Mouse (Mus musculus): ENCODE data around the gene Crygf. TPM values are rescaled to one million over a fixed set of nuclear protein-coding genes. Genes with fewer than 3 reads are reported as not detected.
"Not testable (repeated sequence)": the region's sequence is repeated elsewhere in the genome, so short reads cannot be mapped to it uniquely, and the experiment has no call there.

The Crygf gene
- polyA plus RNA-seq (2012; rRNA removed) = not detected in 2 replicates

GRCm38 (mm10) chr1:65926294-65926693 lies at the start of gene Crygf:
Crygf (plus strand) TSS chr1:65926520.
- no peaks in the 10 kb centered on the region for H3K36me3 ChIP-seq (ENCODE audit: control insufficient read depth, insufficient read depth, low read length)
- no peak within 1 kb of the TSS for H3K27ac ChIP-seq (ENCODE audit: control insufficient read depth, insufficient read depth, low read depth, low read length)
- no peaks in the 10 kb centered on the region for H3K27me3 ChIP-seq (ENCODE audit: control insufficient read depth, insufficient read depth, low read length)
- peaks cover 2% of the 10 kb centered on the region; the same call in 1 of the 2 replicates for H3K4me1 ChIP-seq (ENCODE audit: control insufficient read depth, insufficient read depth, low read length)
- no peak within 1 kb of the TSS for H3K4me3 ChIP-seq (ENCODE audit: control insufficient read depth, low read depth, low read length)
- no peak for TF ChIP-seq POLR2A (IDR thresholded peaks at IDR 0.05; ENCODE audit: control insufficient read depth, low read depth, low read length)
- no peak for TF ChIP-seq CTCF (IDR thresholded peaks at IDR 0.05; ENCODE audit: control insufficient read depth, insufficient read depth, insufficient replicate concordance, low read depth, low read length)

- no peak overlapping the region for H3K4me3 ChIP-seq (ENCODE audit: control insufficient read depth, low read depth, low read length)
- no peaks in the 10 kb centered on the region for H3K27me3 ChIP-seq (ENCODE audit: control insufficient read depth, insufficient read depth, low read length)
- no peak for TF ChIP-seq CTCF (IDR thresholded peaks at IDR 0.05; ENCODE audit: control insufficient read depth, insufficient read depth, insufficient replicate concordance, low read depth, low read length)
- no peak for TF ChIP-seq POLR2A (IDR thresholded peaks at IDR 0.05; ENCODE audit: control insufficient read depth, low read depth, low read length)
- H3K4me1 ChIP-seq (ENCODE audit: control insufficient read depth, insufficient read depth, low read length) = peaks cover 2% of the 10 kb centered on the region; the same call in 1 of the 2 replicates
- H3K27ac ChIP-seq (ENCODE audit: control insufficient read depth, insufficient read depth, low read depth, low read length) = no peak overlapping the region
- no peaks in the 10 kb centered on the region for H3K36me3 ChIP-seq (ENCODE audit: control insufficient read depth, insufficient read depth, low read length)
Measured at GRCm38 (mm10) chr1:65925361-65926210, 734 bp upstream of the Crygf start.

DNA sequence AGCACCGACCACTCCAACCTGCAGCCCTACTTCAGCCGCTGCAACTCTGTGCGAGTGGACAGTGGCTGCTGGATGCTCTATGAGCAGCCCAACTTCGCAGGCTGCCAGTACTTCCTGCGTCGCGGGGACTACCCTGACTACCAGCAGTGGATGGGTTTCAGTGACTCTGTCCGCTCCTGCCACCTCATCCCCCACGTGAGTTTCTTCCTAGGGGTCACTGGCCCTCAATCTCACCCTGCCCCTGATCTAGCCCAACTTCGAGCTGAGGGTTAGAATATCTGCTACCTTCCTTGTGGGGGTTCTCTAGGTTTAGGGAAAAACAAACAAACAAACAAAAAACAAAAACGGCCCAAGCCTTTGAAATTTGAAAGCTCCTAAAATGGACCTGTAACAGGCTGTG lies 376 bp downstream of the Crygf start:
- H3K4me3 ChIP-seq (ENCODE audit: control insufficient read depth, low read depth, low read length); H3K36me3 ChIP-seq (ENCODE audit: control insufficient read depth, insufficient read depth, low read length); H3K4me1 ChIP-seq (ENCODE audit: control insufficient read depth, insufficient read depth, low read length); H3K27ac ChIP-seq (ENCODE audit: control insufficient read depth, insufficient read depth, low read depth, low read length); H3K27me3 ChIP-seq (ENCODE audit: control insufficient read depth, insufficient read depth, low read length): not testable (repeated sequence)

- H3K36me3 ChIP-seq (ENCODE audit: control insufficient read depth, insufficient read depth, low read length) = no peaks in the 10 kb centered on the region
- H3K27ac ChIP-seq (ENCODE audit: control insufficient read depth, insufficient read depth, low read depth, low read length) = no peak overlapping the region
- H3K4me1 ChIP-seq (ENCODE audit: control insufficient read depth, insufficient read depth, low read length) = peaks cover 2% of the 10 kb centered on the region; the same call in 1 of the 2 replicates
- TF ChIP-seq POLR2A (IDR thresholded peaks at IDR 0.05; ENCODE audit: control insufficient read depth, low read depth, low read length) = no peak
- no peak for TF ChIP-seq CTCF (IDR thresholded peaks at IDR 0.05; ENCODE audit: control insufficient read depth, insufficient read depth, insufficient replicate concordance, low read depth, low read length)
- no peak overlapping the region for H3K4me3 ChIP-seq (ENCODE audit: control insufficient read depth, low read depth, low read length)
- no peaks in the 10 kb centered on the region for H3K27me3 ChIP-seq (ENCODE audit: control insufficient read depth, insufficient read depth, low read length)
Measured at GRCm38 (mm10) chr1:65930055-65930454, 3.7 kb downstream of the Crygf start.

DNA sequence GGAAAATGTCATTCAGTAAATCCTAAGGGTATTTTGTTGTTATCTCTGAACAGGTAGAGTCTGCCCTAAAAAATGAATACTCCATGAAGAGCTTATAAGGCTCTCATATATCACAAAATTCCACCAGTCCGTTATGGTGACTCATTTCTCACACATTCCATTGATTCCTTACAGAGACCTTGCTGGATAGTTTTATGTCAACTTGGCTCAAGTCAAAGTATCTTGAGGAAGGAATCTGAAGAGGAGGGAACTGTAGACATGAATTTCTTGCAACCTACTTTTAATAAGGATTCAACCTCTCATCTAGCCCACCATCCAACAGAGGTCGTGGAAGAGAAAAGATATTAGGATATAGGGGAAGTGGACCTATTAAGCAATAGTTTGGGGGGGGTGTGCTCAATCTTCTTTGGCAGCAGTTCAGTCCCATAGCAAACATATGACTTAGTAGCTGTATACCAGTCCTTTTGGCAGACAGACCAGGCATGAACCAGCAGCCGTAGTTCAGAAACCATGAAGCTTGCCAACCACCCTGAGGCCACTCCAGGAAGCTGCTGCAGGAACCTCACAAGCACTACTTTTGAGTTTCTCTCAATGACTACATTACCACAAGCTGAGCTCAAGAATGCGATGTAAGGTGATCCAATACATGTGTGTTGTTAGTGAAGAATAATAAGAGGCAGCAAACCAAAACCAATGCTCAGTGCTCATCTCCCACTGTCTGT lies 5.9 kb downstream of the Crygf start:
- no peak overlapping the region for H3K27ac ChIP-seq (ENCODE audit: control insufficient read depth, insufficient read depth, low read depth, low read length)
- no peaks in the 10 kb centered on the region; the same call in 1 of the 2 replicates for H3K4me1 ChIP-seq (ENCODE audit: control insufficient read depth, insufficient read depth, low read length)
- TF ChIP-seq POLR2A (IDR thresholded peaks at IDR 0.05; ENCODE audit: control insufficient read depth, low read depth, low read length) (no peak), CTCF (IDR thresholded peaks at IDR 0.05; ENCODE audit: control insufficient read depth, insufficient read depth, insufficient replicate concordance, low read depth, low read length) (no peak)
- H3K4me3 ChIP-seq (ENCODE audit: control insufficient read depth, low read depth, low read length) = no peak overlapping the region
- H3K27me3 ChIP-seq (ENCODE audit: control insufficient read depth, insufficient read depth, low read length) = no peaks in the 10 kb centered on the region
- no peaks in the 10 kb centered on the region for H3K36me3 ChIP-seq (ENCODE audit: control insufficient read depth, insufficient read depth, low read length)

Other genes starting within 250 kb of the Crygf start
- 80.4 and 89.4 TPM in 2 replicates for gene Map2, start 248.8 kb downstream of the Crygf start, polyA plus RNA-seq (2012; rRNA removed)

Measured in testis, adult 2 months (tissue).